Mouse (Mus musculus): ENCODE measurements around the gene Lrfn4. TPM values are rescaled to one million over a fixed set of nuclear protein-coding genes. Genes with fewer than 3 reads are reported as not detected.

Gene Lrfn4
- total RNA-seq (2021) = 10 to 100 TPM in 1 of 2 experiments, 1 to 10 TPM in 1; 9.5 to 10.5 TPM

- peak; percentile 76 for DNase-seq (ENCODE audit: low spot score)
- intact Hi-C loops (cut with DNase I) = no loop called here
These were observed at the start of gene Lrfn4 for GRCm38 (mm10) chr19:4615151-4616093. Lrfn4 (minus strand) TSS chr19:4615667.

DNA sequence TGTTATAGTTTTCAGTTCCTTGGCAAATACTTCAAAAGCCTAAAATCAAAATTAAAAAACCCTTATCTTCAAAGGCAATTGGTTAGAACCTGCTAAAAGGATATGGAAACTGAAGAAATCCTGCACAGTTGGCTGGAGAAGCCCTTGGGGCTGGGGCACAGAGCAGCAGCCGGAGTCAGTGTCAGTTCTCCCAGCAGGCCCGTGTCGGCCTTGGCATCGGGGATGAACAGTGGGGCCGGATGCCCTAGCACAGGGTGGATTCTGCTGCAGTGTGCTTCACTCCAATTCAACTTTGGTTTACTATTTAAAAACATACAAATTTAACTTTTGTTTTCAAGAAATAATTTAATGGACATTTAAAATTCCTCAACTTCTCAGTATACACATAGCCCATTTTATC, 42.7 kb upstream of the Lrfn4 start:
- intact Hi-C loops (cut with DNase I) = no loop called here
- no peak for DNase-seq (ENCODE audit: low spot score)

DNA sequence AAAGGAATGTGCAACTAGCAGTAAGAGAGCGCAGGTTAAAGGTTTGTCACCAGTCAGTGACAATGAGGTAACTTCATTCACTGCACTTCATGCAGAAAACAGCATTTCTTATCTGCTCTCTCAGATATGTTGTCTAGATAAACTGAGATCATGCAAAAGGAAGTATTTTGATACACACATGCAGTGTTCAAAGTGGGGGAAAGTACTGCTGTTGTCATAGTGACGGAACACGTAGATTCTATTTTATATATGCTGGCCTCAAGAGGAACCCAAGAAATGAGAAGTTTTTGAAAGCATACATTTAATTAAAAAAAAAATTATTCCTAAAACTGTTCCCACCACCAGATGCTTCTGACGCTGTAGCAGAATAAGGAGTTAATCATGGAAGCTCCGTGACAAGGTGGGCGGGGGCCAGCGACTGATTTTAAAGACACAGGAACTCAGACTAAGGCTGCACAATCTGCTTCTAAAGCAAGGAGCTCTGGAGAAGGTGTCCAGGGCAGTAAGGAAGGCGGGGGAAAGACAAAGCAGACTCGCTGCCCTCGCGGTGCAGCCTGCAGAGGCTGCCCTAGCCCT, 31.5 kb upstream of the Lrfn4 start:
- intact Hi-C loops (cut with DNase I) = no loop called here
- no peak for DNase-seq (ENCODE audit: low spot score)

GRCm38 (mm10) chr19:4644271-4644670, 28.8 kb upstream of the Lrfn4 start:
- DNase-seq (ENCODE audit: low spot score) = no peak
- intact Hi-C loops (cut with DNase I) = no loop called here

DNA sequence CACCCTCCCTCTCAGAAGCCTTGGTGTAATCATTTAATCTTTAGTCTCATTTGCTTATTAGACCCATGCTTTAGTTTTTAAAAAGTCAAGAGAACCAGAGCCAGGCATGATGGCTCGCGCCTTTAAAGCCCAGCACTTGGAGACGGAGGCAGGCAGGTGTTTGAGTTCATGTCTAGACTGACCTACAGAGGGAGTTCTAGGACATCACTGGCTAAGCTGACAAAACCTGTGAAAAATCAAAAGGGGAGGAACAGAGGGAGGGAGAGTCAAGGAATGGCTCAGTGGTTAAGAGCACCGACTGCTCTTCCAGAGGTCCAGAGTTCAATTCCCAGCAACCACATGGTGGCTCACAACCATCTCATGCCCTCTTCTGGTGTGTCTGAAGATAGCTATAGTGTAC, 20.5 kb upstream of the Lrfn4 start:
- DNase-seq (ENCODE audit: low spot score) = no peak
- intact Hi-C loops (cut with DNase I) = no loop called here

DNA sequence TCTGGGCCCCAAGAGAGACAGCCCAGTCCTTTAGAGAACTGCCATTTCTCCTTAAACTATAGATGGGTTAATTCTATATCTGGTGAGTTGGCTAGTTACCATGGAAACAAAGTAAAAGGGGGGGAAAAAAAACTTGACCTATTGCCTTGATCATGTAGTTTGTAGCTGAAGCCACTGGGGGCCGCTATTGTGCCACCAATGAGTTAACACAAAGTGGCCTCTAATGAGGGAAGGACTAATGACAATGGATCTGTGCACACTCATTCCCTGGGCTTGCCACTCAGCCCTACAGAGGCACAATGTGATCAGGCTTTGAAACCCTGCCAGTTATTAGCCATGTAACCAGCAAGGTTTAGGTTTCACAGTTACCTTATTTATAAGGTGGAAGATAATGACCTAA, 13.4 kb upstream of the Lrfn4 start:
- DNase-seq (ENCODE audit: low spot score) = no peak
- intact Hi-C loops (cut with DNase I) = loop anchor here (2.0 to 10.0 kb wide), 3 partner anchors 114 to 366 kb away; partner anchors contain the start of genes Ccdc87, Ccs and Npas4

DNA sequence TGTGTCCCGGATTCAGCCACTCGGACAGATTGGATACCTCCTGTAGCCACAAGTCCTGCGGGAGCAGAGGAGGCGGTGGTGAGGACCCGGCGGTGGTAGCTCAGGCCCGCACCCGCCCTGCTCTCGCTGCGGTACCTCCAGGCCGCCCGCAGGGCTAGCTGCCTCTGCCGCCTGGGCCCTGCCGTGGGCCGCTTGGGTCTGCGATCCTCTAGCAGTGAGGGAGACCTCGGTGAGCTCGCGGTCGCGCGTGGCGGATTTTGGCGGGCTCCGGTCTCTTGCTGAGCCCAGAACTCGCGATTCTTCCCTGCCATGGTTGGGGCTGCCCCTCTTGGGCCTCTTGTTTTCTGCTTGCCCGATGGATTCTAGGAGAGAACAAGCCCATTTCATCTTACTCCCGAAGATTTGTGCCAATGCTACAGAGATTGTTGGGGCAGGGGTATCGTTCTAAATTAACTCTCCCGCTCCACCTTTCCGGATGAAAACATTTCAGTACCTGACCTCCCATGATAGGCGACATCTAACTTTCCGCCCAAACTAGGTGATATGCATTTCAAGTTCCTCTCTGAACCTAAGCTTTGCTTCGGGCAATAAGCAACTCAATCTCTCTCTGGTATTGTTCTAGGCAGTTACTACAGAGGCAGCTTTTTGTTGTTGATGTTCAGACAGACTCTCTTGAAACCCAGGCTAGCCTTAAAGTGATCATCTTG, 10.5 kb upstream of the Lrfn4 start:
- DNase-seq (ENCODE audit: low spot score) = no peak
- intact Hi-C loops (cut with DNase I) = loop anchor here (5.0 to 10.0 kb wide), 2 partner anchors 211 to 369 kb away; partner anchors contain the start of genes Ccdc87, Ccs and Npas4

GRCm38 (mm10) chr19:4625179-4625828, 9.8 kb upstream of the Lrfn4 start, which contains the start of gene Rce1:
Rce1 (minus strand) TSS chr19:4625641.
- intact Hi-C loops (cut with DNase I) = loop anchor here (5.0 to 10.0 kb wide), 2 partner anchors 212 to 369 kb away; partner anchors contain the start of genes Ccdc87, Ccs and Npas4
- DNase-seq (ENCODE audit: low spot score) = peak; percentile 80

- intact Hi-C loops (cut with DNase I) = loop anchor here (5.0 to 10.0 kb wide), 3 partner anchors 127 to 370 kb away; partner anchors contain the start of genes 2010003K11Rik, Ccdc87, Ccs and Npas4
- DNase-seq (ENCODE audit: low spot score) = no peak
These were observed 9.1 kb upstream of the Lrfn4 start for GRCm38 (mm10) chr19:4624406-4625178.

GRCm38 (mm10) chr19:4624006-4624405, 8.5 kb upstream of the Lrfn4 start:
- no peak for DNase-seq (ENCODE audit: low spot score)
- intact Hi-C loops (cut with DNase I) = loop anchor here (5.0 to 10.0 kb wide), 2 partner anchors 127 to 371 kb away; partner anchors contain the start of genes 2010003K11Rik and Npas4

DNA sequence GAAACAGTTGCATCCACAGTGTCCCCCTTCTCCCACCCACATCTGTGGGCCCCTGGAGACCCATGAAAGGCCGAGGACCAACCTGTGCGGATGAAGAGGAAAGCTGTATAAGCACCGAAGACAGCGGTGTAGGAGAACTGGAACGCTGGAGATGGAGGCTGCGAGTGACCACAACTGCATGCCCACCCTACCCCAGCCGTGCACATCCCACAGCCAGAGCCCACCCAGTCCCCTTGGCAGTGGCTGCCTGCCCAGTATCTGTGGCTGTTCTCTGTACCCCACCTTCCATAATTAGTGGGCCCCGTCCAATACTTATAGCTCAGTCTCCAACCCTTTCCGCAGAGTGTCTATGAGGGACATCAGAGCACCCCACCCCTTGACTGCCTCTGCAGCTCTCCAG, 8.0 kb upstream of the Lrfn4 start:
- DNase-seq (ENCODE audit: low spot score) = no peak
- intact Hi-C loops (cut with DNase I) = loop anchor here (5.0 to 10.0 kb wide), 2 partner anchors 126 to 371 kb away; partner anchors contain the start of genes 2010003K11Rik and Npas4

GRCm38 (mm10) chr19:4622780-4623179, 7.3 kb upstream of the Lrfn4 start:
- no peak for DNase-seq (ENCODE audit: low spot score)
- intact Hi-C loops (cut with DNase I) = loop anchor here (5.0 to 10.0 kb wide), 2 partner anchors 125 to 372 kb away; partner anchors contain the start of genes 2010003K11Rik and Npas4

DNA sequence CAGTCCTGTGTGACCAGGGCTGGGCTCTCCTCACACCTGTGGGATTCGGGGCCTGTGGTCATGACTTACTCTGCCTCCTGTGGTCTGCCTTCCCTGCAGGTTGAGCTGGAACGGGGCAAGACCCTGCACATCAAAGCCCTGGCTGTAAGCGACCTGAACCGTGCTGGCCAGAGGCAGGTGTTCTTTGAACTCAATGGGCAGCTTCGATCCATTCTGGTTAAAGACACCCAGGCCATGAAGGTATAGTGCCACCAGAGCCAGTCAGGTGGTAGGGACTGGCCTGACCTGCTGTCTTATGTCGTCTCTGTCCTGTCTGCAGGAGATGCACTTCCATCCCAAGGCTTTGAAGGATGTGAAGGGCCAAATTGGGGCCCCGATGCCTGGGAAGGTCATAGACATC, 5.3 kb upstream of the Lrfn4 start:
- intact Hi-C loops (cut with DNase I) = loop anchor here (5.0 to 10.0 kb wide), 2 partner anchors 123 to 374 kb away; partner anchors contain the start of genes 2010003K11Rik and Npas4
- no peak for DNase-seq (ENCODE audit: low spot score)

- no peak for DNase-seq (ENCODE audit: low spot score)
- intact Hi-C loops (cut with DNase I) = no loop called here
These were observed 4.0 kb upstream of the Lrfn4 start for GRCm38 (mm10) chr19:4619461-4619860.

DNA sequence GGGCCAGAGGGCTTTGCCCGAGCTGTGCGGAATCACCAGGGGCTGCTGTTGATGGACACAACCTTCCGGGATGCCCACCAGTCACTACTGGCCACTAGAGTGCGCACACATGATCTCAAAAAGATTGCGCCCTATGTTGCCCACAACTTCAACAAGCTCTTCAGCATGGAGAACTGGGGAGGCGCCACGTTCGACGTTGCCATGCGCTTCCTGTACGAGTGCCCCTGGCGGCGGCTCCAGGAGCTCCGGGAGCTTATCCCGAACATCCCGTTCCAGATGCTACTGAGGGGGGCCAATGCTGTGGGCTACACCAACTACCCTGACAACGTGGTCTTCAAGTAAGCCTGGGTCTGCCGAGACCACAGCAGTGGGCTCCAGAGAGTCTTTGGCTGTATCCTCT, 2.7 kb upstream of the Lrfn4 start:
- intact Hi-C loops (cut with DNase I) = no loop called here
- DNase-seq (ENCODE audit: low spot score) = no peak

DNA sequence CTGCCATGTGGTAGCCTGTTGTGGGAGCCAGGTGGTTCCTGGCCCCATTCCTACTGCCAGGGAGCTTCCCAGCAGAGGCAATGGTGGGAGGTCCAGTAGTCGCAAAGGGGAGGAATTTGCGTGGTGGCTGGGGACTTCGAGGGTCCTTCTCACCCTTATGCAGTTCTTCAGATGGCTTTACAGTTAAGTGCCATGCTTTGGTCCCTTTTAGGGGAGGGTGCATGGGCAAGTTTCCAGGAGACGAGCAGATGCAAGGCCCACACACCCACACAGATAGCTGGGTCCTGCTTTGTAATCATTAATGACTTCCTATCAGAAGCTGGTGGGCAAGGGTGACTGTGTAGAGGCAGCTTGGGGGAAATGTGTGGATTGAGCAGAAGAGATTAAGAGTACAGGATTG, 1.1 kb upstream of the Lrfn4 start:
- DNase-seq (ENCODE audit: low spot score) = no peak
- intact Hi-C loops (cut with DNase I) = no loop called here

GRCm38 (mm10) chr19:4614305-4615150, 939 bp downstream of the Lrfn4 start:
- no peak for DNase-seq (ENCODE audit: low spot score)
- intact Hi-C loops (cut with DNase I) = no loop called here

All from heart, postnatal 25 days (tissue).